Mouse (Mus musculus): Measurements from ENCODE around the gene Arhgef28. TPM values are rescaled to one million over a fixed set of nuclear protein-coding genes. Genes with fewer than 3 reads are reported as not detected.
A peak's percentile ranks its signal among the peaks of the same experiment; 100 is the strongest.

Arhgef28 gene
- polyA plus RNA-seq, 1 experiment from 2014 or later, result 0.40 TPM

- Histone ChIP-seq H3K9me3 (replicated peaks) (no peaks in the 10 kb centered on the region), H3K9ac (no peak overlapping the region), H3K27me3 (no peaks in the 10 kb centered on the region), H3K27ac (no peak overlapping the region), H3K4me1 (replicated peaks) (no peaks in the 10 kb centered on the region), H3K4me3 (replicated peaks) (no peak overlapping the region), H3K4me2 (no peak overlapping the region), H3K36me3 (no peaks in the 10 kb centered on the region)
- ATAC-seq (ENCODE audit: low read depth), result no peak
- DNase-seq, result no peak
- 59% methylated on average over 6 of the region's 6 CpGs for WGBS (ENCODE audit: insufficient replicate concordance)
These were observed 252.2 kb downstream of the Arhgef28 start for GRCm38 (mm10) chr13:97954051-97954450.

DNA sequence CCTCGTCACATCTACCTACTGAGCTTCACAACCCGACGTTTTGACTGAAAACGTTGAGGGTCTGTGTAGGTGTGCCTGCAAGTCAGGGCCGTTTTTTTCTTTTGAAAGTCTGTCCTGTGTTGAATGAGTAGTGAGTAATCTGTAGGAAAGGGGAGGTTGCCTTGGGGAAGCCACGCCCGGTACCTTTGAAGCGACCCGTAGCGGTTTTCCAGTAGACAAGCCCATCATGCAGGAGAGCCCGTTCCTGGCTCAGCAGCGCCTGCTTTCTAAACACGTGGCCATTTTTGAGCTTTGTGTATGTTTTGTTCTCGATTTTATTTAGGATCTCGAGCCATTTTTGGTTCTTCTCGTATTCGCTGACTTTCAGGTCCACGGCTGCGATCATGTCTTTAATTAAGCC, 252.7 kb downstream of the Arhgef28 start:
- ATAC-seq (ENCODE audit: low read depth), result no peak
- H3K4me1 ChIP-seq (replicated peaks), result no peaks in the 10 kb centered on the region
- H3K27me3 ChIP-seq, result no peaks in the 10 kb centered on the region
- no peak overlapping the region for H3K27ac ChIP-seq
- no peaks in the 10 kb centered on the region for H3K36me3 ChIP-seq
- no peaks in the 10 kb centered on the region for H3K9me3 ChIP-seq (replicated peaks)
- WGBS (ENCODE audit: insufficient replicate concordance), result 76% methylated on average over 19 of the region's 19 CpGs
- H3K4me3 ChIP-seq (replicated peaks), result no peak overlapping the region
- no peak for DNase-seq
- no peak overlapping the region for H3K9ac ChIP-seq
- H3K4me2 ChIP-seq, result no peak overlapping the region

DNA sequence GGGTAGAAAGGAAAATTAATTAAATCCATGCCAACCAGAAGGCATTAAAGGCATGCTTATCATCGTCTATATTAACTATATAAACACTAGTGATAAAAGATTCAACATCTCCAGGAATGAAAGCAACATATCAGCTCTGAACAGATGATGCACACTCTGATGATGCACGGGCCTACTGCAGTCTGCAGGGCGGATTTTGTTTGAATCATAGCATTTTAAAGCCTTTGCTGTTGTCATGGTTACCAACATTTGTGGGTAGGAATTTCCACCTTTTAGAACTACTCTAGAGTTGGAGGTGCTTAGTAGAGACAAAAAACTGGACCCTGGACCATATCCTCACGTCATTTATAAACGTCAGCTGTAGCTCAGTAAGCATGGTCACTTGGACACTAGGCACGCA, 257.4 kb downstream of the Arhgef28 start:
- no peak overlapping the region for H3K27ac ChIP-seq
- no peaks in the 10 kb centered on the region for H3K9me3 ChIP-seq (replicated peaks)
- H3K27me3 ChIP-seq, result no peaks in the 10 kb centered on the region
- H3K4me1 ChIP-seq (replicated peaks), result no peaks in the 10 kb centered on the region
- whole genome bisulfite sequencing (ENCODE audit: insufficient replicate concordance), result 65% methylated on average over 6 of the region's 6 CpGs
- H3K4me2 ChIP-seq, result no peak overlapping the region
- H3K36me3 ChIP-seq, result no peaks in the 10 kb centered on the region
- DNase-seq (no peak), ATAC-seq (ENCODE audit: low read depth) (no peak)
- no peak overlapping the region for H3K4me3 ChIP-seq (replicated peaks)
- no peak overlapping the region for H3K9ac ChIP-seq

DNA sequence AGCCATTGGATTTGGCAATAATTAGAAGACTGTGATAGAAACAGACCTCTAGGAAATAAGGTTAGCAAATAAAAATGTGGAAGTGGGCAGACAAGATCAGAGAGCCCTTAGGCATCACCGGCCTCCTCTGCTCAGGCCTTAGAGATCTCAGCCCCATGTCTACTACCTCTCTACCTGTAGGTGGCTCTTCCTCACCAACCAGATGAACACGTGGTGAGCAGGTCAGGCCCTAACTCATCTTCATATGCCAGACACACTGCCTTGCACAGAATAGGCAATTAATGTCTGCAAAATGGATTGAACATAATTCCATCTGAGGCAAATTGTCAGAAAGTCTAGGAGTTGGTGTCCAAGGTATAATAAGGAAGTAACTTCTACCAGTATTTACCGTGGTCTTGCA, 258.6 kb downstream of the Arhgef28 start:
- Histone ChIP-seq H3K9me3 (replicated peaks) (no peaks in the 10 kb centered on the region), H3K9ac (no peak overlapping the region), H3K4me2 (no peak overlapping the region), H3K27ac (no peak overlapping the region), H3K4me1 (replicated peaks) (no peaks in the 10 kb centered on the region), H3K27me3 (no peaks in the 10 kb centered on the region), H3K4me3 (replicated peaks) (no peak overlapping the region), H3K36me3 (no peaks in the 10 kb centered on the region)
- WGBS (ENCODE audit: insufficient replicate concordance), result 43% methylated on average over 3 of the region's 3 CpGs
- DNase-seq, result no peak
- no peak for ATAC-seq (ENCODE audit: low read depth)

DNA sequence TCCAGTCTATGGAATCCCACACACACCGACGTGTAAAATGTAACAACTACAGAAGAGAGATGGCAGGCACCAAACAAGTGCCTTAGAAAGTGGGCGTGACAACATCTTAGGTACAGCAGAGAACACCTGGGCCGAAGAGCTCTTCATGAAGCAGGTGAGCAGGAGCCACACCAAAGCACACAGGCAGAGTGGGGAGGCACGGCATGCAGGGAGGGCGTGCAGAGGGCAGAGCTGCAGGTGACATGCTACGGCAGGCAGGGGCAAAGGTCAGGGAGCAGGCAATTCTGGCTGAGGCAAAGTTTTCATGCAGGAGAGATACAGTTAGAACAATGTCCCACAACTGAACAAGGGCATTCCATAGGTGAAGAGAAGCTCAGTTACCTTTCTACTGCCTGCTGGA, 259.8 kb downstream of the Arhgef28 start:
- no peak overlapping the region for H3K27ac ChIP-seq
- H3K4me3 ChIP-seq (replicated peaks), result no peak overlapping the region
- ATAC-seq (ENCODE audit: low read depth) (no peak), DNase-seq (no peak)
- no peak overlapping the region for H3K4me2 ChIP-seq
- H3K27me3 ChIP-seq, result no peaks in the 10 kb centered on the region
- 75% methylated on average over 7 of the region's 7 CpGs for WGBS (ENCODE audit: insufficient replicate concordance)
- no peaks in the 10 kb centered on the region for H3K9me3 ChIP-seq (replicated peaks)
- no peaks in the 10 kb centered on the region for H3K36me3 ChIP-seq
- no peaks in the 10 kb centered on the region for H3K4me1 ChIP-seq (replicated peaks)
- no peak overlapping the region for H3K9ac ChIP-seq

GRCm38 (mm10) chr13:97941909-97942680, 264.1 kb downstream of the Arhgef28 start:
- no peak for DNase-seq
- no peaks in the 10 kb centered on the region for H3K4me1 ChIP-seq (replicated peaks)
- no peaks in the 10 kb centered on the region for H3K9me3 ChIP-seq (replicated peaks)
- H3K4me2 ChIP-seq, result no peak overlapping the region
- H3K36me3 ChIP-seq, result no peaks in the 10 kb centered on the region
- WGBS (ENCODE audit: insufficient replicate concordance), result 65% methylated on average over 13 of the region's 13 CpGs
- no peaks in the 10 kb centered on the region for H3K27me3 ChIP-seq
- H3K4me3 ChIP-seq (replicated peaks), result no peak overlapping the region
- H3K27ac ChIP-seq, result no peak overlapping the region
- no peak for ATAC-seq (ENCODE audit: low read depth)
- H3K9ac ChIP-seq, result no peak overlapping the region

DNA sequence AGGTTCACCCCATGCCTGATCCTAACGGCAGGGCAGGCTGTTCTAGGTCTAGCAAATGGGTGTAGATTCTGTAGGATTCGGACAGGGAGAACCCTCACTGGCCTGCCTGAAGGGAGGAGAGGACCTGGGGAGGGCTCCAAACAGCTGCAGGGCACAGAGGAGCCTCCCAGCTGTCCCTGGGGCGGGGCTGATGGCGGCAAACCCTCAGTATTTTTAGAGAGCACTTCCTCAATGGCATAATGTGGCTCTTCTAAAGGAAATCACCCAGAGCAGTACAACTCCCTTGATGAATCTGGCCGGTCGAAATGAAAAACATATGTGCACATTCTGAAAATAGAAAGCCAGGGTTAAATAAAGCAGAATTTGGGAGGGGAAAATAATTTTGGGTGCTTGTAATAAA, 265.1 kb downstream of the Arhgef28 start:
- H3K4me3 ChIP-seq (replicated peaks), result no peak overlapping the region
- H3K27ac ChIP-seq, result no peak overlapping the region
- no peak overlapping the region for H3K4me2 ChIP-seq
- no peak for ATAC-seq (ENCODE audit: low read depth)
- H3K9ac ChIP-seq, result no peak overlapping the region
- no peaks in the 10 kb centered on the region for H3K36me3 ChIP-seq
- DNase-seq, result no peak
- no peaks in the 10 kb centered on the region for H3K9me3 ChIP-seq (replicated peaks)
- H3K27me3 ChIP-seq, result no peaks in the 10 kb centered on the region
- 25% methylated on average over 6 of the region's 6 CpGs for WGBS (ENCODE audit: insufficient replicate concordance)
- H3K4me1 ChIP-seq (replicated peaks), result no peaks in the 10 kb centered on the region

- Histone ChIP-seq H3K27me3 (no peaks in the 10 kb centered on the region), H3K4me1 (replicated peaks) (no peaks in the 10 kb centered on the region), H3K4me2 (no peak overlapping the region), H3K27ac (no peak overlapping the region), H3K36me3 (no peaks in the 10 kb centered on the region), H3K4me3 (replicated peaks) (no peak overlapping the region), H3K9ac (no peak overlapping the region), H3K9me3 (replicated peaks) (no peaks in the 10 kb centered on the region)
- no peak for ATAC-seq (ENCODE audit: low read depth)
- 55% methylated on average over 15 of the region's 15 CpGs for WGBS (ENCODE audit: insufficient replicate concordance)
- DNase-seq, result no peak
These were observed 266.6 kb downstream of the Arhgef28 start for GRCm38 (mm10) chr13:97939433-97940160.

GRCm38 (mm10) chr13:97938596-97939297, 267.5 kb downstream of the Arhgef28 start:
- peak; percentile 55 for DNase-seq
- 25% methylated on average over 18 of the region's 18 CpGs for WGBS (ENCODE audit: insufficient replicate concordance)
- no peak overlapping the region for H3K4me3 ChIP-seq (replicated peaks)
- H3K4me1 ChIP-seq (replicated peaks), result no peaks in the 10 kb centered on the region
- no peaks in the 10 kb centered on the region for H3K36me3 ChIP-seq
- no peak overlapping the region for H3K9ac ChIP-seq
- no peak overlapping the region for H3K4me2 ChIP-seq
- H3K27me3 ChIP-seq, result no peaks in the 10 kb centered on the region
- no peak overlapping the region for H3K27ac ChIP-seq
- no peak for ATAC-seq (ENCODE audit: low read depth)
- H3K9me3 ChIP-seq (replicated peaks), result no peaks in the 10 kb centered on the region

GRCm38 (mm10) chr13:97937919-97938318, 268.3 kb downstream of the Arhgef28 start:
- H3K36me3 ChIP-seq, result no peaks in the 10 kb centered on the region
- no peak overlapping the region for H3K9ac ChIP-seq
- ATAC-seq (ENCODE audit: low read depth) (no peak), DNase-seq (peak; percentile 17)
- H3K9me3 ChIP-seq (replicated peaks), result no peaks in the 10 kb centered on the region
- no peaks in the 10 kb centered on the region for H3K4me1 ChIP-seq (replicated peaks)
- WGBS (ENCODE audit: insufficient replicate concordance), result 19% methylated on average over 7 of the region's 7 CpGs
- H3K4me3 ChIP-seq (replicated peaks), result no peak overlapping the region
- H3K27ac ChIP-seq, result no peak overlapping the region
- no peak overlapping the region for H3K4me2 ChIP-seq
- no peaks in the 10 kb centered on the region for H3K27me3 ChIP-seq

- WGBS (ENCODE audit: insufficient replicate concordance), result 38% methylated on average over 8 of the region's 8 CpGs
- Histone ChIP-seq H3K9ac (no peak overlapping the region), H3K4me1 (replicated peaks) (no peaks in the 10 kb centered on the region), H3K27me3 (no peaks in the 10 kb centered on the region), H3K9me3 (replicated peaks) (no peaks in the 10 kb centered on the region), H3K4me3 (replicated peaks) (no peak overlapping the region), H3K36me3 (no peaks in the 10 kb centered on the region), H3K27ac (no peak overlapping the region), H3K4me2 (no peak overlapping the region)
- ATAC-seq (ENCODE audit: low read depth) (no peak), DNase-seq (no peak)
These were observed 278.1 kb downstream of the Arhgef28 start for GRCm38 (mm10) chr13:97928135-97928497.

Data from liver, embryonic 13.5 days (tissue).